Mouse (Mus musculus): ENCODE results near the gene Zfp697.
"Not testable (repeated sequence)": the region's sequence is repeated elsewhere in the genome, so short reads cannot be mapped to it uniquely, and the experiment has no call there.

Zfp697 gene

GRCm38 (mm10) chr3:98422926-98423325 lies 40.7 kb downstream of the Zfp697 start:
- DNase-seq = peak; percentile 44

- DNase-seq = no peak
These were observed 44.5 kb downstream of the Zfp697 start for GRCm38 (mm10) chr3:98426749-98427148.

- DNase-seq = no peak
These were observed 45.0 kb downstream of the Zfp697 start for GRCm38 (mm10) chr3:98427260-98427599.

GRCm38 (mm10) chr3:98427600-98428448 lies 45.6 kb downstream of the Zfp697 start:
- peak; percentile 87 for DNase-seq

GRCm38 (mm10) chr3:98428449-98428775 lies 46.2 kb downstream of the Zfp697 start:
- DNase-seq = no peak

GRCm38 (mm10) chr3:98428928-98429525 lies 46.8 kb downstream of the Zfp697 start:
- peak; percentile 1 for DNase-seq

GRCm38 (mm10) chr3:98434088-98434816 lies 52.0 kb downstream of the Zfp697 start:
- peak; percentile 2 for DNase-seq

GRCm38 (mm10) chr3:98435030-98435429 lies 52.8 kb downstream of the Zfp697 start:
- no peak for DNase-seq

GRCm38 (mm10) chr3:98442245-98442644 lies 60.0 kb downstream of the Zfp697 start:
- DNase-seq = not testable (repeated sequence)

GRCm38 (mm10) chr3:98443149-98443779 lies 61.0 kb downstream of the Zfp697 start:
- DNase-seq = peak; percentile 39

- not testable (repeated sequence) for DNase-seq
These were observed 61.7 kb downstream of the Zfp697 start for GRCm38 (mm10) chr3:98443924-98444323.

- not testable (repeated sequence) for DNase-seq
These were observed 71.5 kb downstream of the Zfp697 start for GRCm38 (mm10) chr3:98453786-98454185.

- DNase-seq = not testable (repeated sequence)
These were observed 74.8 kb downstream of the Zfp697 start, which contains the start of gene Gm4450 for GRCm38 (mm10) chr3:98457026-98457425. TSS of gene Gm4450 (minus strand) at chr3:98457126.

- not testable (repeated sequence) for DNase-seq
These were observed 87.1 kb downstream of the Zfp697 start for GRCm38 (mm10) chr3:98469323-98469722.

GRCm38 (mm10) chr3:98471057-98471456 lies 88.8 kb downstream of the Zfp697 start:
- not testable (repeated sequence) for DNase-seq

- not testable (repeated sequence) for DNase-seq
These were observed 89.2 kb downstream of the Zfp697 start for GRCm38 (mm10) chr3:98471499-98471898.

- not testable (repeated sequence) for DNase-seq
These were observed 111.9 kb downstream of the Zfp697 start for GRCm38 (mm10) chr3:98494184-98494583.

GRCm38 (mm10) chr3:98495055-98495454 lies 112.8 kb downstream of the Zfp697 start:
- not testable (repeated sequence) for DNase-seq

- DNase-seq = not testable (repeated sequence)
These were observed 114.5 kb downstream of the Zfp697 start for GRCm38 (mm10) chr3:98496762-98497161.

GRCm38 (mm10) chr3:98497401-98497800 lies 115.1 kb downstream of the Zfp697 start:
- not testable (repeated sequence) for DNase-seq

GRCm38 (mm10) chr3:98507229-98507628 lies 125.0 kb downstream of the Zfp697 start:
- DNase-seq = not testable (repeated sequence)

- DNase-seq = not testable (repeated sequence)
These were observed 128.2 kb downstream of the Zfp697 start, which contains the start of gene Hsd3b4 for GRCm38 (mm10) chr3:98510414-98510813. TSS of gene Hsd3b4 (minus strand) at chr3:98510514.

- not testable (repeated sequence) for DNase-seq
These were observed 140.5 kb downstream of the Zfp697 start for GRCm38 (mm10) chr3:98522779-98523178.

Measured in kidney, postnatal 14 days (tissue).